Mouse (Mus musculus) right cerebral cortex, postnatal 10 days (tissue): ENCODE results near the gene Dolpp1.

Experiments
- DNase-seq, 2 experiments: peaks; one replicate each; pipeline ENCODE4 v3.0.0; 2021; ENCODE audit warnings: low spot score in 2 of 2

Gene Dolpp1

DNA sequence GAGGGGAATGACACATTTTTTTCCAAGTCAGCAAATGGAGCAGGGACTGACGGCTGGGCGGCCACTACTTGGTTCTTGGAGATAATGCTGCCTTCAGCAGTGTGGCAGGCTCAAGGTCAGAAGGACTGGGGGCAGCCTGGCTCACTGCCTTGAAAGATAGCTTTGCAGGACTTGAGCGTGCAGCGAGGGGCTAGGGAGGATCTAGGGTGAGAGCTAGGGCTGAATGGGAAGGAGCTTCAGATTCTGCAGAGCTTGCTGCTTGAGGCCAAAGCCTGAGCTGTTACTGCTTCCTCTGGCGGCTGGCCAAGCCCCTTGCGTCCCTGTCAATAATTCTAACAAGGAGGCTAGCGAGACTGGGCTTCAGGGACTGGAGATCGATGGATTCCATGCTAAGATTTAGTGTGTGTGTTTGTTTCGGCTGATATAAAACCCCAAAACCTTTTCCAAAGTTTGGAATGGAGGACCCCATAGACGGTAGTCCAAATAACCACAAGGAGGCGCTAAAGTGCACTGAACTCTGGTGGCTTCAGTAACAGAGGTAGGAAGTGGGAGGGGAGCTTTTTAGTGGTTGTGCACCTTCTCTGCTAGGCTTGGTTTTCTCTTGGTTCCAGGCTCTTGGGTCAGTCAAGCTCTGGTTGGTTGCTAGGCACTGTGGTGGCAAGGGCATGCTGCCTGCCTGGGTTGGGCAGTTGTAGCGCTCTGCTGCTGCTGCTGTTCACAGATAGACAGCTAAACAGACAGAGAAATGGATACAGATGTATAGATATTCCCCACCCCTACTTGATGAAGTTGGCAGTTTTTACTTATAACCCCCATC is 48.9 kb downstream of the Dolpp1 start:
- DNase-seq: peak; percentile 80

DNA sequence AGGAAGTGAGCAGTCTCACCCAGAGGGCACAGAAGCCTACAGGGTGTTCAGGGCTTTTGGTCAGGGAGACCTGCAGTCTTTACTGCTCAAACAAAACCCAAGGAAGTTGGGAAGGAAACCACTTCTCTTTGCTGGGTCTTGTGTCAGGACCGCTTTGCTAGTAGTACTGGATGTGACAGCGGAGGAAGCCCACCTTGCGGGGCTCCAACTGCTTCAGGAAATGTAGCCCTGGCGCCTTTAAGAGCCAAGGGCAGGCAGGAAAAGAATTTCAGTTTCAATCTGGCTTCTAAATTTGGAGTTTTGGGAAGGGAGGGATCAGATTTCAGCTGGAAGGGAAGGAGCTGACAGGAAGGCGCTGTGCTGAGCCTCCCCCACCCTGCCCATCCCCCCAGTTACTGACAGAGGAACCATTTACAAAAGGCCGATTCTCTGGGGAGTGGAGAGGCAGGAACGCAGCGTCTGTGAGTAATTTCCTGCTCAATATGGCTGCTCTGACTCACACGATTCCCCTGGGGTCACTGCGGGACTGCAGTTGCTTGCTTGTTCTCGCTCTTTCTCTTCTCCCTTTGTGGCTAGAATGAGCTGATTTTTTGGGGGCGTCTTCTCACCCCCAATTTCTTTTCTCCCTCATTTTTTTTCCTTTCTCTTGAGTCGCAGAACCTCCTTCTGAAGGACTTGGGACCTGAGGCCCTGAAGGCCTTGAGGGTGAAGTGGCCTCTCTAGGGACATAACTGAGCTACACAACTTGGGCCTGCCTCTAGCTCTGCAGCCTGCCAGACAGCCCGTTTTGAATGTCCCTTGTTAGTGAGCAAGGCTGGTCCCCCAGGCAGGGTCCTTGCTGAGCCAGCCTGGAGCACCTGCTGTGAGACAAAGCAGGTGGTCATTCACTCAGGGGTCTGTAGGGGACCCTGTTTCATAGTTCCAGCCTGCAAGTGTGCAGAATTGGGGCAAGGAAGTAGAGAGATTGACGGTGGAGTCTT is 49.8 kb downstream of the Dolpp1 start:
- DNase-seq: peak; percentile 82 to 89

DNA sequence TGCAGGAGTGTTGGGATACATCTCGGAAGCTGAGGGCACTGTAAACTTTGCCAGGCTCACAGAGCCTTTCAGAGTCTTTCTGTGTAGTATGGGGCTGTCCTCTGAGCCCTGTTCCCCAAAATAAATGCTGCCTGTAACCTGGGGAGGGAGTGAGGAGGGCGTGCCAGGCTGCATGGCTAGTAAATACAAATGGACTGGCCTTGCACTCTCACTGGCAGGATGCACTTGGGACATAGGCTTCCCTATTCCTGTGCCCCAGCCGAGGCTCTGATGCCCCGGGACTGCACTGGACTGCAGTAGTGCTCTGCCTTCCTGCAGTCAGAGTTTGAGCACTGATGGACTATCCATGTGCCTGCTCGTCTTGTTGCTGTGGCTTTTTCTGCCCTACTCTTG is 50.4 kb downstream of the Dolpp1 start:
- DNase-seq: no peak

DNA sequence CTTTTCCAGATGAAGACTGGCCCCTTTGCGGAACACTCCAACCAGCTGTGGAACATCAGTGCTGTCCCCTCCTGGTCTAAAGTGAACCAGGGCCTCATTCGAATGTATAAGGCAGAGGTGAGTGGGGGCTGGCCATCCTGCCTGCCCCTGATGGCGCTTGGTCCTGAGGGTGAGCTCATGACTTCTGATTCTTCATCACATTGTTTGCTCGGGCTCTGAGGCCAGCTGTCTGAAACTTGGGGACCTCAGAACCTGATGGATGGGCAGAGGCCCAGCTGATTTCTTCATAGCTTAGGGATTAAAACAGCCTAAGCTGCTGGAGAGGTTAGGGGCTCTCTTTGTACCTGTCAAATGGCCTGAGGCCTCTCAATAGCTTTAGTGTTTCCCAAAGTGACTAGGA is 51.2 kb downstream of the Dolpp1 start:
- DNase-seq: no peak

DNA sequence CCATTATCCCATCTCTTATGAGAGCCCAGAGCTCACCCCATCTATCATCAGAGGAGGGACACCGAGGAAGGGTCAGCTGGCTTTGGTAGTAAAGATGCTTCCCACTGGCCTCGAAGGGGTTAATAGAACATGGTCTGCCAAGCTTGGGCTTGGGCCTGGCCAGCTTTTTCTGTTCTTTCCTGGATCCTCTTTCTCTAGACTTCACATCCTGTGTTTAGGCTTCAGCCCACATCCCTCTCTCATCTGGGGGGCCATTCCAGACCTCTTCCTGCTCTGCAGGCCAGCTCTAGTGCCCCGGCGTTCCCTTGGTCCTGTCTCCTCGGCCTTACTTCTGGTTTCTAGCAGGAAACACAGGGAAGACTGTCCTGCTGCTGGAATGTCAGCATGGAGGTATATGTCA is 52.0 kb downstream of the Dolpp1 start:
- DNase-seq: no peak

DNA sequence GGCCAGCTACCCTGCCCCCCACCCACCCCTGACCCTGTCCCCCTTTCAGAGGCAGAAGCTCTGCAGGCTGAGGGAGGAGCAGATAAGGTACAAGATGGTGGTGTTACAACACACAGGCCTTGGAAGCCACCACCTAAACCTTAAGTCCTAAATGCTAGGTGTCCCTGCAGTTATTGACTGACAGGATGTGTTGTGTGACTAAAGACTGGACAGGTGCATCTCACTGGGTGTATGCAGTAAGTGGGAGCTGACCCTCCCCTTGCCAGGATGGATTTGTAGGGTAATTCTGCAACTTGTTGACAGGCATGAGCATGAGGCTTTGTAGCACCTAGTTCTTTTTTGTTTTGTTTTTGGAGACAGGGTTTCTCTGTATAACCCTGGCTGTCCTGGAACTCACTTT is 52.4 kb downstream of the Dolpp1 start:
- no peak for DNase-seq

DNA sequence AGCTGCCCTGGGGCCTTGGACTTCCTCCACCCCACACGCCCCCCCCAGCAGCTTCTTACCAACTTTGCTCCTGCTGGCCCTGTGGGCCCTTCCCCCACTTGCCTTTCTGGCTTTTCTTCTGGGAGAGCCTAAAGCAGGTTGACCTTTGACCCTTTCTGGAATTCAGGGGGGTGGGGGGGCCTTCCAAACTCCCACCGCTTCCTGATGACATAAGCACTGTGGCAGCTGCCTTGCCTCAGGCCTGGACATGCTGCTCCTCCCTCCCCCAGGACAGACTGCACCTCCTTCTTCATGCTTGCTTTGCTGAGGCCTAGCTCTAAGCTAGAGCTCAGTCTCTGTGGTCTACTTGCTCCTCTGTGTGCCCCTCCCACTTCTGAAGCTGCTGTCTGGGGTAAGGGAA is 53.3 kb downstream of the Dolpp1 start:
- DNase-seq: no peak

DNA sequence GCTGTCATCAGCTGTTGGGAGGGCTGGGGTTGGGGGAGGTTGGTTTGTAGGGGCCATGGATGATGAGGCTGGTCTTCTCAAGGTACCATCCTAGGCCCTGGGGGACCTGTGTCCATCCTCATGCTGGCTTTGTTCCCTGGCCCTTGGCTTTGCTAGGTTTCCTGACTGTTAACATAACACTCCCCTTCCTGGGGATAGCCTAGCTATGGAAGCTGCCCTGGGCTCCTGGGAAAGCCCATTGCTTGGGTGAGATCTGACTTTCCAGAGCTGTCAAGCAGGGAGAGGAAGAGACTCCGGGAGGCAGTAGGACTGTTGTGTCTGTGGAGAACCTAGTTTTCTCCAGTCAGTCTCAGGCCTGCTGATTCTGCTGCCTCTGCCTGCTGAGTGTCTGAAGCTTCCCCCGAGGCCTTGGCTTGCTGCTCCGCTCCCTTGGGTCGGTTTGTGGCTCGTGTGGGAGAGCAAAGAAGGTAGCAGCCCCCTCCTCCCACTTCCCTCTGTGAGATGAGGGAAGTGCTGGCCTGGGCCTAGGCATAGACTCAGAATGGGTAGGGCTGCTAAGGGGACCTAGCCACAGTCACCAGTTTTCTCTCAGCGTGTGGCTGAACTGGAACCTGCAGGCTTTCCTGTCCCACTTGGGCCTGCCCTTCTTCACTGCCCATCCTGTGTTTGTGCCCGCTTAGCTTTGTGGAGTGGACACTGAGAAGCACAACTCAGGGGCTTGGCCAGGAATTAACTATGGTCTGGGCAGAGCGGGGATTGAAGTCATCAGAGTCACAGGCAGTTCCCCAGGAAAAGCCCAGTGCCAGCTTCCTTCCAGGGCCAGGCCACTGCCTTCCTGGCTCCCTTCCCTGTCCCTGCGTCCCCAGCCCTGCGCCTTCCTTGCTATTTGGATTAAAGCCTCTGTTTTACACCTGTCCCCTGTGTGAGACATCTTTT is 55.1 kb downstream of the Dolpp1 start:
- DNase-seq: no peak

DNA sequence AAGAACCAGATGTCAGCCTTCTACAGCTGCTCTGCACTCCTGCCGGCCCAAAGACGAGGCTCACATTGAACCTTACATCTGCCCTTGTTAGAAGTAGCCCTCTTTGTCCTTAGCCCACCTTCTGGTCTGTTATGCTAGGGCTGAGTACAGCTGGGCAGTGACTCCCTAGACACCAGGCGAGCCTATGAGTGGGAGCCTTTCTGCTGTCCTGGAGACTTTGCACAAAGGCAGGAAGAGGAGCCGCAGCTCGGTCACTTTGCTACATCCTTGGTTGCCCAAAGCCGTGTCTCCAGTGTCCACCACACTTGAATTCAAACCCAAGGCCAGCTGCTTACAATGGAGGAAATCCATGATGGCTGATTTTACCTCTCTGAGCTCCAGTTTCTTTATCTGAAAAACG is 56.3 kb downstream of the Dolpp1 start:
- no peak for DNase-seq
